Mouse (Mus musculus) forebrain, postnatal 0 days (tissue): ENCODE measurements around the gene Rab25. TPM values are rescaled to one million over a fixed set of nuclear protein-coding genes. Genes with fewer than 3 reads are reported as not detected.

Source experiments
- ATAC-seq: fragments of 200-750 bp; cut with Nextera tagmentation; 2 replicates; pipeline ENCODE4 v1.8.0; 2017; ENCODE audit warnings: mild to moderate bottlenecking, moderate library complexity
- DNase-seq: peaks from one replicate; pipeline ENCODE4 v3.0.0-alpha.2; 2015
- H3K27ac ChIP-seq: fragments of 300-500 bp; sonication (generic); 2 replicates; pipeline ENCODE4 v1.5.1; 2014; ENCODE audit warnings: low read depth, mild to moderate bottlenecking, antibody characterized with exemption, low read length, moderate library complexity, mixed read lengths
- H3K27me3 ChIP-seq: fragments of 300-500 bp; sonication (generic); 2 replicates; pipeline ENCODE4 v1.6.1; 2014; ENCODE audit warnings: mild to moderate bottlenecking, low read length, mixed read lengths; ENCODE audit not compliant: insufficient read depth
- H3K36me3 ChIP-seq: fragments of 300-500 bp; sonication (generic); 2 replicates; pipeline ENCODE4 v1.6.1; 2014; ENCODE audit warnings: mild to moderate bottlenecking, moderate library complexity; ENCODE audit not compliant: insufficient read depth
- H3K4me1 ChIP-seq: fragments of 300-500 bp; sonication (generic); 2 replicates; pipeline ENCODE4 v1.6.1; 2014; ENCODE audit warnings: antibody characterized with exemption; ENCODE audit not compliant: insufficient read depth
- H3K4me2 ChIP-seq: fragments of 300-500 bp; sonication (generic); 2 replicates; pipeline ENCODE4 v1.6.1; 2014; ENCODE audit warnings: low read depth, mild to moderate bottlenecking, moderate library complexity
- H3K4me3 ChIP-seq: fragments of 300-500 bp; sonication (generic); 2 replicates; pipeline ENCODE4 v1.5.1; 2014; ENCODE audit warnings: low read depth, low read length, mixed read lengths
- H3K9ac ChIP-seq: fragments of 300-500 bp; sonication (generic); 2 replicates; pipeline ENCODE4 v1.6.1; 2014; ENCODE audit warnings: mild to moderate bottlenecking
- H3K9me3 ChIP-seq: fragments of 300-500 bp; sonication (generic); 2 replicates; pipeline ENCODE4 v1.6.1; 2016; ENCODE audit warnings: low read length
- CTCF ChIP-seq: sonication (generic); IDR thresholded peaks from 2 replicates; pipeline ENCODE4 v1.5.1; 2016; ENCODE audit warnings: antibody characterized with exemption, control low read depth, low read depth
- WGBS: fragments of 180-500 bp; shearing (Covaris S2); extraction: QIAGEN DNeasy Blood & Tissue Kit; methylation state at CpG from one replicate; pipeline ENCODE4 v1.1.7; 2014; 5-methylcytosine and 5-hydroxymethylcytosine counted together
- polyA plus RNA-seq: library from polyadenylated mRNA; unstranded; fragments of >200 nt; fragmentation: Nextera tagmentation; extraction: Ambion mirVana; gene quantifications from 2 replicates; pipeline ENCODE4 v1.2.1, GENCODE M21; 2015
- total RNA-seq: library from RNA; depleted of rRNA; stranded (reverse); fragments of >200 nt; gene quantifications from 2 replicates; pipeline ENCODE4 v1.2.3, GENCODE M21; 2014

Gene Rab25
- total and polyA plus RNA-seq, 2 experiments from 2014 or later: not detected

- ATAC-seq: no peak
- Histone ChIP-seq H3K27ac (peak overlapping the region; percentile 99; the same call in 1 of the 2 replicates), H3K27me3 (no peaks in the 10 kb centered on the region), H3K36me3 (no peaks in the 10 kb centered on the region), H3K4me1 (peaks cover 31% of the 10 kb centered on the region), H3K9ac (peak overlapping the region; percentile 100), H3K9me3 (no peaks in the 10 kb centered on the region), H3K4me2 (peak overlapping the region; percentile 78), H3K4me3 (peak overlapping the region; percentile 60)
- TF ChIP-seq CTCF: no peak
- 8% methylated on average over 11 of the region's 11 CpGs for WGBS
- no peak for DNase-seq
These were observed 17.8 kb downstream of the Rab25 start for GRCm38 (mm10) chr3:88530082-88530864.

GRCm38 (mm10) chr3:88529204-88530000, 18.7 kb downstream of the Rab25 start:
- H3K9ac ChIP-seq: peak overlapping the region; percentile 100
- peaks cover 7% of the 10 kb centered on the region; the same call in 1 of the 2 replicates for H3K36me3 ChIP-seq
- peak overlapping the region; percentile 60 for H3K4me3 ChIP-seq
- peaks cover 27% of the 10 kb centered on the region for H3K4me1 ChIP-seq
- H3K27ac ChIP-seq: 0 out of 2 replicates have a peak overlapping the region, but pooled peaks have one; percentile 45
- 14% methylated on average over 7 of the region's 7 CpGs for WGBS
- H3K4me2 ChIP-seq: peak overlapping the region; percentile 78
- H3K27me3 ChIP-seq: no peaks in the 10 kb centered on the region
- no peak for ATAC-seq
- TF ChIP-seq CTCF: no peak
- no peaks in the 10 kb centered on the region for H3K9me3 ChIP-seq
- no peak for DNase-seq

- Histone ChIP-seq H3K9ac (peak overlapping the region; percentile 100; the same call in 1 of the 2 replicates), H3K27ac (no peak overlapping the region)
These were observed 19.5 kb downstream of the Rab25 start for GRCm38 (mm10) chr3:88528646-88529045.

GRCm38 (mm10) chr3:88527565-88527964, 20.5 kb downstream of the Rab25 start:
- no peaks in the 10 kb centered on the region for H3K27me3 ChIP-seq
- no peak for TF ChIP-seq CTCF
- no peak overlapping the region for H3K4me3 ChIP-seq
- H3K27ac ChIP-seq: peak overlapping the region; percentile 15; the same call in 1 of the 2 replicates
- H3K4me1 ChIP-seq: peaks cover 27% of the 10 kb centered on the region
- peak overlapping the region; percentile 33; the same call in 1 of the 2 replicates for H3K9ac ChIP-seq
- no peaks in the 10 kb centered on the region for H3K9me3 ChIP-seq
- peak overlapping the region; percentile 27; the same call in 1 of the 2 replicates for H3K4me2 ChIP-seq
- H3K36me3 ChIP-seq: peaks cover 16% of the 10 kb centered on the region; the same call in 1 of the 2 replicates
- DNase-seq: no peak
- WGBS: 34% methylated on average over 8 of the region's 8 CpGs
- no peak for ATAC-seq

More at GRCm38 (mm10) chr3:88528646-88529045, 19.5 kb downstream of the Rab25 start:
- peaks cover 27% of the 10 kb centered on the region for H3K4me1 ChIP-seq
- DNase-seq (no peak), ATAC-seq (no peak)
- H3K4me2 ChIP-seq: peak overlapping the region; percentile 78; the same call in 1 of the 2 replicates
- WGBS: 74% methylated on average over 11 of the region's 11 CpGs
- H3K9me3 ChIP-seq: no peaks in the 10 kb centered on the region
- no peaks in the 10 kb centered on the region for H3K27me3 ChIP-seq
- H3K4me3 ChIP-seq: no peak overlapping the region
- TF ChIP-seq CTCF: no peak
- peaks cover 11% of the 10 kb centered on the region; the same call in 1 of the 2 replicates for H3K36me3 ChIP-seq

GRCm38 (mm10) chr3:88526157-88527131, 21.7 kb downstream of the Rab25 start:
- H3K4me1 ChIP-seq: peaks cover 27% of the 10 kb centered on the region

GRCm38 (mm10) chr3:88525021-88525420, 23.1 kb downstream of the Rab25 start:
- no peak overlapping the region for H3K4me3 ChIP-seq
- peaks cover 16% of the 10 kb centered on the region; the same call in 1 of the 2 replicates for H3K36me3 ChIP-seq
- H3K9me3 ChIP-seq: no peaks in the 10 kb centered on the region
- H3K27me3 ChIP-seq: no peaks in the 10 kb centered on the region
- H3K9ac ChIP-seq: no peak overlapping the region
- peak; percentile 19; the same call in 1 of the 2 replicates for TF ChIP-seq CTCF
- peaks cover 21% of the 10 kb centered on the region for H3K4me1 ChIP-seq
- DNase-seq (no peak), ATAC-seq (no peak)
- WGBS: 85% methylated on average over 5 of the region's 5 CpGs
- H3K27ac ChIP-seq: no peak overlapping the region
- H3K4me2 ChIP-seq: no peak overlapping the region

More at GRCm38 (mm10) chr3:88526157-88527131, 21.7 kb downstream of the Rab25 start:
- peak; percentile 99 for TF ChIP-seq CTCF
- Histone ChIP-seq H3K9ac (no peak overlapping the region), H3K4me2 (peak overlapping the region; percentile 22; the same call in 1 of the 2 replicates), H3K4me3 (no peak overlapping the region), H3K9me3 (no peaks in the 10 kb centered on the region), H3K36me3 (peaks cover 16% of the 10 kb centered on the region; the same call in 1 of the 2 replicates), H3K27ac (no peak overlapping the region), H3K27me3 (no peaks in the 10 kb centered on the region)
- ATAC-seq: peak; percentile 89
- DNase-seq: peak; percentile 92
- 29% methylated on average over 17 of the region's 17 CpGs for WGBS
